Mouse (Mus musculus) kidney, postnatal 0 days (tissue): ENCODE measurements at regions not wholly inside any gene's neighbourhood (a gene's known extent, or its start where the extent isn't known, plus 50 kb on each side); places are given as distances from the start of the nearest gene placed in this dataset.

Experiments used
- ATAC-seq: fragments of 200-750 bp; cut with Nextera tagmentation; replicated peaks from 2 replicates; pipeline ENCODE4 v1.8.0; 2017; ENCODE audit warnings: low read depth, moderate number of reproducible peaks, moderate TSS enrichment, moderate library complexity; ENCODE audit not compliant: low FRiP score
- DNase-seq: peaks from one replicate; pipeline ENCODE4 v3.0.0-alpha.2; 2016; ENCODE audit warnings: low spot score
- H3K27ac ChIP-seq: fragments of 300-500 bp; sonication (generic); 2 replicates; pipeline ENCODE4 v1.5.1; 2014; ENCODE audit warnings: mild to moderate bottlenecking
- H3K27me3 ChIP-seq: fragments of 300-500 bp; sonication (generic); 2 replicates; pipeline ENCODE4 v1.6.1; 2014; ENCODE audit warnings: low read length, mixed read lengths; ENCODE audit not compliant: insufficient read depth
- H3K36me3 ChIP-seq: fragments of 300-500 bp; sonication (generic); 2 replicates; pipeline ENCODE4 v1.6.1; 2014; ENCODE audit warnings: low read length, mixed read lengths; ENCODE audit not compliant: insufficient read depth
- H3K4me1 ChIP-seq: fragments of 300-500 bp; sonication (generic); replicated peaks from 2 replicates; pipeline ENCODE4 v1.6.1; 2014; ENCODE audit warnings: antibody characterized with exemption, low read length, mixed read lengths; ENCODE audit not compliant: insufficient read depth
- H3K4me2 ChIP-seq: fragments of 300-500 bp; sonication (generic); 2 replicates; pipeline ENCODE4 v1.6.1; 2014; ENCODE audit warnings: mild to moderate bottlenecking, low read length, moderate library complexity, mixed read lengths
- H3K4me3 ChIP-seq: fragments of 300-500 bp; sonication (generic); replicated peaks from 2 replicates; pipeline ENCODE4 v1.5.1; 2014; ENCODE audit warnings: low read depth, low read length
- H3K9ac ChIP-seq: fragments of 300-500 bp; sonication (generic); 2 replicates; pipeline ENCODE4 v1.6.1; 2014; ENCODE audit warnings: low read depth, low read length
- H3K9me3 ChIP-seq: fragments of 300-500 bp; sonication (generic); replicated peaks from 2 replicates; pipeline ENCODE4 v1.6.1; 2016; ENCODE audit warnings: low read length, inconsistent platforms, mixed read lengths
- CTCF ChIP-seq: IDR thresholded peaks from 2 replicates; pipeline ENCODE4 v1.5.1; 2016; ENCODE audit warnings: antibody characterized with exemption, low read depth, mild to moderate bottlenecking, moderate library complexity
- WGBS: fragments of 180-500 bp; shearing (Covaris S2); extraction: QIAGEN DNeasy Blood & Tissue Kit; methylation state at CpG from one replicate; pipeline ENCODE4 v1.1.7; 2014; 5-methylcytosine and 5-hydroxymethylcytosine counted together

GRCm38 (mm10) chr12:32469863-32470262 is 91.4 kb downstream of the Ccdc71l start:
- Histone ChIP-seq H3K4me1 (no peaks in the 10 kb centered on the region), H3K4me3 (no peak overlapping the region), H3K27me3 (no peaks in the 10 kb centered on the region), H3K9ac (no peak overlapping the region), H3K27ac (no peak overlapping the region), H3K4me2 (no peak overlapping the region), H3K9me3 (no peaks in the 10 kb centered on the region), H3K36me3 (no peaks in the 10 kb centered on the region)
- ATAC-seq (no peak), DNase-seq (no peak)
- WGBS = 75% methylated on average over 4 of the region's 4 CpGs
- TF ChIP-seq CTCF = no peak

- no peak for DNase-seq
- Histone ChIP-seq H3K36me3 (no peaks in the 10 kb centered on the region), H3K9ac (no peak overlapping the region), H3K27ac (no peak overlapping the region), H3K4me3 (no peak overlapping the region), H3K4me2 (no peak overlapping the region), H3K27me3 (no peaks in the 10 kb centered on the region), H3K9me3 (no peaks in the 10 kb centered on the region), H3K4me1 (no peaks in the 10 kb centered on the region)
- no peak for TF ChIP-seq CTCF
- WGBS = 65% methylated on average over 3 of the region's 3 CpGs
- ATAC-seq = no peak; the same call in 1 of the 2 replicates
Measured at GRCm38 (mm10) chr12:32479451-32479850, 100.9 kb downstream of the Ccdc71l start.

DNA sequence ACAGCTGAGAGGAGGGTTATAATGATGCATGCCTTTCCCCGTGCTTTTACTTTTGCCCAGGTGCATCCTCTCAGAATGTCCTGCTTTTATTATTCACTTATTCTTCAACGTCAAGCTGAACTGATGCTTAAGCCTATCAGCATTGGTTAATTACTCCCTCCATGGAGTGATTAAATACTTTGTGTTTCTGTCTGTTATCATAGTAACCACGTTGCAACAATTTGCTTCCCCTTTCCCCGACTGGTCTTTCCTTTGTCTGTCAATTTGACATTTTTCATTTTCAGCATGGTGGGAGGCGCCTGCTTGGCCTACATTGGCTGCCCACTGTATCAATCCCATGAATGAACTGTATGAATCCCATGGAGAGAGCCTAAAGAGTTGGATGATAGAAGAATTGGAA is 101.8 kb downstream of the Ccdc71l start:
- WGBS = 49% methylated on average over 5 of the region's 5 CpGs
- no peaks in the 10 kb centered on the region for H3K36me3 ChIP-seq
- no peaks in the 10 kb centered on the region for H3K9me3 ChIP-seq
- no peaks in the 10 kb centered on the region for H3K27me3 ChIP-seq
- no peak overlapping the region for H3K4me3 ChIP-seq
- DNase-seq (no peak), ATAC-seq (no peak)
- H3K9ac ChIP-seq = no peak overlapping the region
- TF ChIP-seq CTCF = no peak
- no peak overlapping the region for H3K4me2 ChIP-seq
- H3K27ac ChIP-seq = no peak overlapping the region
- no peaks in the 10 kb centered on the region for H3K4me1 ChIP-seq

DNA sequence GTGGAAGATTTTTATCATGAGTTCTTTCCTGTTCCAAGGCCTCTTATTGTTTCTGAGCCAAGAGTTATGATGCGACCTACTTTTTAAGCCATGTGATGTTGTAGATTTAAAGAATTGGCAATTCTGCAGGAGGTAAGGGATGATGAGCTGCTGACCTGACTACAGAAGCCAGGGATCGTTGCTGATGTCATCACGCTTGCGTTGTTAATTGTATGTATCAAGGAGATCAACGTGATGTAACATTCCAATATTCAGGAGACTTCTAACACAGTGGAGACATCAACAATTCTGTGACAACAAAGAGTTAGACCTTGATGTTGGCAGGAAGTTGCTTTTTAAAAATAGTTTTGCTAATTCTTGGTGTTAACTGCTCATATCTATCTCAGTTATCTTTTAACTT is 102.5 kb downstream of the Ccdc71l start:
- Histone ChIP-seq H3K27me3 (no peaks in the 10 kb centered on the region), H3K27ac (no peak overlapping the region), H3K4me2 (no peak overlapping the region), H3K4me1 (no peaks in the 10 kb centered on the region), H3K9me3 (no peaks in the 10 kb centered on the region), H3K36me3 (no peaks in the 10 kb centered on the region), H3K9ac (no peak overlapping the region), H3K4me3 (no peak overlapping the region)
- WGBS = 78% methylated on average over 5 of the region's 5 CpGs
- ATAC-seq (no peak), DNase-seq (no peak)
- TF ChIP-seq CTCF = no peak

- H3K4me2 ChIP-seq = no peak overlapping the region
- ATAC-seq (no peak), DNase-seq (no peak)
- H3K9ac ChIP-seq = no peak overlapping the region
- H3K4me1 ChIP-seq = 0 out of 2 replicates have a peak, but pooled peaks cover 7% of the 10 kb centered on the region
- no peaks in the 10 kb centered on the region for H3K27me3 ChIP-seq
- no peak overlapping the region for H3K27ac ChIP-seq
- 62% methylated on average over 1 of the region's 1 CpGs for WGBS
- no peaks in the 10 kb centered on the region for H3K36me3 ChIP-seq
- no peak overlapping the region for H3K4me3 ChIP-seq
- no peak for TF ChIP-seq CTCF
- H3K9me3 ChIP-seq = no peaks in the 10 kb centered on the region
Measured at GRCm38 (mm10) chr12:32482343-32482742, 103.8 kb downstream of the Ccdc71l start.

GRCm38 (mm10) chr12:32482777-32483176 is 104.3 kb downstream of the Ccdc71l start:
- Histone ChIP-seq H3K36me3 (no peaks in the 10 kb centered on the region), H3K4me1 (peaks cover 10% of the 10 kb centered on the region), H3K4me3 (no peak overlapping the region), H3K4me2 (no peak overlapping the region), H3K27ac (no peak overlapping the region), H3K9ac (no peak overlapping the region), H3K27me3 (no peaks in the 10 kb centered on the region), H3K9me3 (no peaks in the 10 kb centered on the region)
- no peak for ATAC-seq
- DNase-seq = no peak
- TF ChIP-seq CTCF = no peak

- ATAC-seq (no peak), DNase-seq (peak; percentile 73)
- no peak overlapping the region for H3K27ac ChIP-seq
Measured at GRCm38 (mm10) chr12:32486246-32486645, 107.7 kb downstream of the Ccdc71l start.

More at GRCm38 (mm10) chr12:32486246-32486645, 107.7 kb downstream of the Ccdc71l start:
- Histone ChIP-seq H3K4me1 (peaks cover 17% of the 10 kb centered on the region), H3K36me3 (no peaks in the 10 kb centered on the region), H3K9me3 (no peaks in the 10 kb centered on the region), H3K4me3 (no peak overlapping the region), H3K9ac (no peak overlapping the region), H3K4me2 (no peak overlapping the region), H3K27me3 (no peaks in the 10 kb centered on the region)
- TF ChIP-seq CTCF = no peak
- WGBS = 23% methylated on average over 4 of the region's 4 CpGs
